Mouse (Mus musculus) neural tube, embryonic 10.5 days (tissue): Measurements from ENCODE around the gene Rela.

Experiments
- DNase-seq: peaks from one replicate; pipeline ENCODE4 v3.0.0-alpha.2; 2017; ENCODE audit warnings: low spot score; ENCODE audit errors: extremely low spot score

Rela gene

DNA sequence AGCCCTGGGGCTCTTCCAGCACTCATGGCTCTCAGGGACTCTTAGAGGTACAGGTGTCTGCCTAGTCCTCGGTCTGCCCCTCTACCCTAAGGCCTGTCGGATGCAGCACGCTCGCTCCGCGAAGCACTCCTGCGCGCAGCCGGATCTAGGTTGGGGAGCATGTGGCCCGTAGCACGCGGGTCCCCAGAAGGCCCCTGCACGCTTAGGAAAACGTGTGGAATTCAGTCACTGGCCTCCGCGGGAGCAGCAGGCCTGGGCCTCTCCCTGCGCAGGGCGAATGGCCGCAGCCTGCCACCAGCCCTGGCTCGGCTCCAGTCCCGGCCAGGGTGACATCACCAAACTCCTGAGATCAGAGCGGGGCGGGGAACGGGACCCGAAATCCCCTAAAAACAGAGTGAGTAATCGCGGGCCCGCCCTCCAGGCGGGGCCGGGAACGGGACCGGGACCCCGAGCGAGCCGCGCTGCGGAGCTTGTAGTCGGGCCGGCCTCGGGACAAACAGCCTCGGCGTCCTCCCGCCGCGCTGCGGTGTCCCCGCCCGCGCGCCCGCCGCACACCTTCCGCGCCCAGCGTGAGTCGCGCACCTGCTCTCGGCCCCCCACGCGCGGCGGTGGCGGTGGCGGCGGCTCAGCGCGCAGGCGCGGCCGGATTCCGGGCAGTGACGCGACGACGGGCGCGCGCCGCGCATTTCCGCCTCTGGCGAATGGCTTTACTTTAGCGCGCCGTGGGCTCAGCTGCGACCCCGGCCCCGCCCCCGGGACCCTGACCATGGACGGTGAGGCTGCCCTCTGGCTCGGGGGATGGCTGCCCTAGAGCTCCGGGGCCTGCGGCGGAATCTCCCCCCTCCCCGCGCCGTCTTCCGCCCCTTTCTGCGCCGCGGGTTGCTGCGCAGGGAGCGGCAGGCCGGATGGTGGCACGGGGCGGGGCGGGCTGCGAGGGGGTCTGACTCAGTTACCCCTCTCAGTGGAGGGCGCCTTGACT, at the start of gene Rela:
TSS of gene Rela (plus strand) at position 415 of the 979 bp plus-strand sequence.
- DNase-seq, result peak; percentile 88

DNA sequence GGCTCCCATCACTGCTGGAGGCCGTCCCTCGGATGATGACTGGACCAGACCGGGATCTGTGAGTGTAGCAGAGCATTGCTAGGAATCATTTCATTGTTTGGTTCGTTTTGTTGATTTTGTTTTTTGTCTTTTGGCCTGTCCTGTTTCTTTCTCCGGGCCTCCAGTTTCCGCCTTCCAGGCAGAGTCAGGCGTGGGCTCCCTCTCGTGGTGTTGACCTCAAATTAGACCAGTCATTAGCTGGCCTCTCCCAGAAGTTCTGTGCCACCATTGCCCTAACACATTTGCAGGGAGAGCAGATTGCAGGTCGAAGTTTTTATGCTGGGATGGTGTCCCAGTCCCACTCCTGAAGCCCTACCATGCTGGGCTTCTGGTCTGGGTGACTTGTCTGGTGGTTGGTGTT, 48.1 kb upstream of the Rela start:
- no peak for DNase-seq

DNA sequence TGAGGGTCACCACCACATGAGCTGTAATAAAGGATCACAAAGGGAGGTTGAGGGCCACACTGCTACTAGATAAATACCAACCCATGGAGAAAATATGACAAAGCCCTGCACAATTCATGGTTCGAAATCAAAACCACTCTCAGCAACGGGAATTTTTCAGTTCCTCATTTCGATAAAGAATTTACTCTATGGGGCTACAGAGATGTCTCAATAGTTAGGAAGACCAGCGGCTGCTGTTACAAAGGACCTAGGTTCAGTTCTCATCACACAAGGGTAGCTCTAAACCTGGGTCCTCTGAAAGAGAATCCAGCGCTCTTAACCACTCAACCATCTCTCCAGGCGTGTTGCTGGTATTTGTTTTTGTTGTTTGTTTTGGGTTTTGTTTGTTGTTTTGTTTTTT, 45.4 kb upstream of the Rela start:
- DNase-seq, result no peak

DNA sequence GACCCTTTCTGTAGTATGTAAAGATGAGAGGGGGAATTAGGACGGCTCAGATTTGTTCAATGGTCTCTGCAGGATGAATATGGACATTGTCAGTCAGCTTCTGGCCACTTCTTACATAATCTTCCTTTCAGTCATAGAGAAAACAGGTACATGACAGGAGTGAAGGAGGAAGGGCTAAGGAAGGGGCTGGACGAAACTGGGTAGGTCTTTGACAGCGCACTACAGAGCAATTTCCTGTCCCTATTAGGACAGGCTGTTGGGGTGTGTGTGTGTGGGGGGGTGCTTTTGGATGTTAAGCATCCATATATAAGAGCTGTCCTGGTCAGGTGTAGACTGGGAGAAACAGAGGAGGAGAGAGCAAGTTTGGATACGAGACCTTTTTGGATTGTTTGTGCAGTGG, 38.1 kb upstream of the Rela start:
- DNase-seq, result no peak

DNA sequence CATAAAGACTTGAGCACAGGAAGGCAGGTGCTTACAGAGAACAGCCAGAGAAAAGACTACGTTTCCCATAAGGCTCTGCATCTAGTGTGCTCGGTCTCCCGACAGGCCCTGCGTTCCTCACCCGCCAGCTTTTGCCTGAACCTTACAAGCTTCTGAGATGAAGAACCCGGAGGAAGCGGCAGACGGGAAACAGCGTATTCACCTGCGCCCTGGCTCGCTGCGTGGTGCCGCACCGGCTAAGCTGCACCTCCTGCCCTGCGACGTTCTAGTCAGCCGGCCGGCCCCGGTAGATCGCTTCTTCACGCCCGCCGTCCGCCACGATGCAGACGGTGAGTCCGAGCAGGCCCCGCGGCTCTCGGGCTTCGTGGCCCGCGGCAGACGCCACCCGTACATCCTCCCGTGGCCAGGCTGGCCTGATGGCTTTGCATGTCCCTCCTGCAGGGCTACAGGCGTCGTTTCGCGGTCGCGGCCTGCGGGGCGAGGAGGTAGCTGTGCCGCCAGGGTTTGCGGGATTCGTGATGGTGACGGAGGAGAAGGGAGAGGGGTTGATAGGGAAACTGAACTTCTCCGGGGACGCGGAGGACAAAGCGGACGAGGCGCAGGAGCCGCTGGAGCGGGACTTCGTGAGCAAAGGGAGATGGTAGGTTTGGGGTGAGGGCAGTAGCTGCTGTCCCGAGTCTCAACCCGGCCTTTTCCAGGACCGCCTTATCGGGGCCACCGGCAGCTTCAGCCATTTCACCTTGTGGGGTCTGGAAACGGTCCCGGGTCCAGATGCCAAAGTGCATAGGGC, 35.3 kb upstream of the Rela start, which contains the start of gene Rnaseh2c:
TSS of gene Rnaseh2c (plus strand) at position 122 of the 790 bp plus-strand sequence.
- DNase-seq, result peak; percentile 78

DNA sequence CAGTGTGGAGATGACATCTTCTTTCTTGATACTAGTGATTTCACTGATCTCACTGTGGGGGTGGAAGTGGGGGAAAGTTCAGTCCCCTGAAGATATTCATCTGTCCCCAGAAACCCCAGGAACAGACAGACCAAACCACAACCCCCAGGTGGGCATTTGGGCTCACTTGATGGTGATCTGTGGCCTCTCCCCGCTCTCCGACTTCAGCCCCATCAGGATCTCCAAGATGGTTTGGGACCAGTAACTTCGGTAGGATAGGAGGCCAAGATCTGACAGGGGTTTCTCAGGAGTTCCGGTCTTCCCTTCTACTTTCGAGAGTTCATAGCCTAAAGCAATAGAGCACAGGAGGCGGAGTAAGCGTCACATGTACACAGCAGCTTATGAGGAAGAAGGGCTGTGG, 33.6 kb upstream of the Rela start:
- no peak for DNase-seq

DNA sequence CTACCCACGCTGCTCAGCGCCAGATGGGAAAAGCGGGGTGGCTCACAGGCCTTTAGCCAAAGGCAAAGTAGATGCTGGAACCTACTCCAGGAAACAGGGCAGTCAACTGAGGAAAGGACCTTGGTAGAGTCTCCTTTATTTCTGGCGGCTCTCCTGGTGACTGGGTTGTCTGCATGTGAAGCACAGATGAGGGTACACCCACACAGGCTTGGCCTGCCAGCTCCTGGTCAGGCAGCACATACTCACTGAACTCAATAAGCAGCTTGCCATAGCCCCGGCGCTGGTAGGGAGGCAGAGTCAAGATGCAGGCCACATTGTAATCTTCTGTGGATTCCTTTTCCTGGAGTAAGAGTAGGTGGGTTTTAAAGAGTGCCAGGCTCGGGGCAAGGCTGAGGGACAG, 32.2 kb upstream of the Rela start:
- no peak for DNase-seq

DNA sequence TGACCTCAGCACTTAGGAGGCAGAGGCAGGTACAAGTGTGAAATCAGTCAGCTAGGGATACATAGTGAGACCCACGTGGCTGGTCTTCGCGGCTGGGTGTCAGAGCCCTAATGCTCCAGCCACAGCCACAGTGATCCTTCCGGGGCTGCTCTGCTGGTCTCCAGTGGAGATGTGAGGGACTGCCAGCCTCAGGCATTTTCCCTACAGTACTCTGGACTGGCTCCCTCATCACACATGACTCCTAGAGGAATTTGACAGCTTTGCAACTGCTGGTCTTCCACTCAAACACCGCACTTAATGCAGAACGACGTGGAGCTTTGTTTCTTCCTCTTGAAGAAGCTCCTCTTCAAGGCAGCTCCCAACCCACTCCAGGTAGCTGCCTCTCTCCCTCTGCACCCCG, 31.1 kb upstream of the Rela start:
- DNase-seq, result no peak

DNA sequence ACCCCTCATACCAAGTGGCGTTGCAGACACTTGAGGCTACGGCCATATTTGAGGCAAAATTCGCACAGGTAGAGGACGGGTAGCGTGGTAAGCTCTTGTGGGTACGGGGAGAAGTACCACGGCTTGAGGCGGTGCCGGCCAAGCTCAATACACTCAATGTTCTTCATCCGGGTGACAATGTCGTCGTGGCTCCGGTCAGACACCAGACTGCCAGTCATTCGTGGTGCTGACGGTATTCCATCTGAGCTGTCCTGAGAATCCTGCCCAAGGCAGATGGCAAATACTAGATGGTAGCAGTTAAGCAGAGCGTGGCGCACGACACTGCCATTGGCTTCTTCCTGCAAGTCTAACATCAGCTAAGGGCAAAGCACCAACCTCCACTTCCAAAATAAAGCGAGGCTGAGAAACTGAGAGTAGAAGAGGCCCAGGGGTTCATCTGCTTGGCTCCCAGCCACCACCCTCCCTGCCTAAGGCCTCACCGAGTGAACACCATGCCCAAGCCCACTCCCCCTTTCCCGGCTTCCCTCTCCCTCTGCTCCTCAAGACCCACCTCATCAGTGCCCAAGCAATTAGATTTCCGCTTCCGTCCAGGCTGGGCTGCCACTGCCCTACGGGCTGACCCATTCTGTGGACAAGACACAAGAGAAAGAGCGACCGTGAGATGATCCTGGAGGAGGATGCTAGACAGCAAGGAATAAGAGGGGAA, 29.4 kb upstream of the Rela start:
- DNase-seq, result no peak

DNA sequence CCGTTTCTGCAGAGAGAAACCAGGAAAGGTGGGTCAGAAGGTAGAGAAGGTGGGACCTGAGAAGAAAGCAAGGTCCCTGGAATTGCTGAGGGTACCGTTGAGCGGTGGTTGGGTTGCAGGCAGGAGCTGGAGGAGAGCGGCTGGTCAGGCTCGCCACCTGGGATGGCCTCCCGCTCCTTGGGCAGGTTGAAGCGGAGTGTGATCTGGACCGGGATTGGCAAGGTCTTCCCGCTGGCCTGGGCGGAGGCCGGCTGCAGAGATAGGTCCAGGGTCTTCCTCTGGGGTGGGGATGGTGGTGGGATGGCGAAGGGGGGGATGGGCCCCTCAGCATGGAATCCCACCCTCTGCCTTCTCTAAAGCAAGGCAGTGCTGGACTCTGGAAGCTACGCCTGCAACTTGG, 28.6 kb upstream of the Rela start:
- no peak for DNase-seq

DNA sequence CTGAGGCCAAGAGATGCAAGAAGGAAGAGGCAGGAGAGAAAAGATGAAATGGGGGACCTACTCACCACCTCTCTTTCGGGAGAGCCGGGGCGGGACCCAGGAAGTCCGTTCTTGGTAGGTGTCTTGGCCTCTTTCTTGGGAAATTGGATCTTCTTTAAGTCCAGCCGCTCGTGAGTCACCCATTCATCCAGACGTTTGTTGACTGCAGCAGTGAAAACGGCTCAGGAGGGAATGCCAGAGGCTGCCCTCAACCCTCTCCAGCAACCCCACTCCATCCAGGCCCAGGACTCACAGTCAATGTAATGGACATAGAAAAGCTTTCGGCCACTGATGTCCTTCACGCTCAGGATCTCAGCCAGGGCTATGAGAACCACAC, 28.1 kb upstream of the Rela start:
- no peak for DNase-seq

DNA sequence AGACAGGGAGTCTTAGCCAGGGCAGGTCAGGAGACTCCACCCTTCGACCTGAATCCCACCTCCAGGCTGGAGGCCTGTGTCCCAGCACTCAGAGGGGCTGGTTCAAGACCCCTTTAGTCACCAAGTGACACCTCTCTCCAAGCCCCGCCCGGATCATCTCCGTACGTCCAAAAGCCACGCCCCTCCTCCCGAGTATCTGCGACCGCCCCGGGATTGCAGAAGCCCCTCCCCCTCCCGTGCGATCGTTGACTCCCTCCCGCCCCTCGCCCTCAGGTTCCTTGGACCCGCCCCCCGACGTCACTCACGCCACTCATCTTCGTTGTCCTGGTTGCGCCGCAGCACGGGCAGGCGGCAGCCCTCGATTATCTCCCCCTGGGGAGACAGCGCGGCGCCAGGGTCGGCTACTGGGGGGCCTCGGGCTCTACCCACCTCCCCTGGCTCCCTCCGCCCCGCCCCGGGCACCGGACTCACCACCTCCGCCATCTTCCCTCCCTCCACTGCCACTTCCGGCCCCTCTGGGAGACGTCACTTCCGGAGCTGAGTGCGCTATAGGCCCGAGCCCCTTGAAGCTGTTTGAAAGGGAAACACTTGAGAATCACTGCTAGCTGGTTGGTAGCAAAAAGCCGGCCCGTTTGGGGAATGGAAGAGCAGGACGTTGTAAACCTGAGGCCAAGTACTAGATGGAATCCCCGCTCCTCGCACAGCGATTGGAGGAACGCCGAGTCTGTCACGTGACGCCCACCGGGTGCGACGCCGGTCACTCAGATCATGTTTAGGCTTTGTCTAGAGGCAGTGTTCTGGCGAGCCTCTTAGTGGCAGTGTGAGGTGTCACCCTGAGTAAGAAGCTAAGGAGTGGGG, 27.5 kb upstream of the Rela start, which contains the start of gene Kat5:
TSS of gene Kat5 (minus strand) at position 691 of the 858 bp plus-strand sequence.
- peak; percentile 99 for DNase-seq

DNA sequence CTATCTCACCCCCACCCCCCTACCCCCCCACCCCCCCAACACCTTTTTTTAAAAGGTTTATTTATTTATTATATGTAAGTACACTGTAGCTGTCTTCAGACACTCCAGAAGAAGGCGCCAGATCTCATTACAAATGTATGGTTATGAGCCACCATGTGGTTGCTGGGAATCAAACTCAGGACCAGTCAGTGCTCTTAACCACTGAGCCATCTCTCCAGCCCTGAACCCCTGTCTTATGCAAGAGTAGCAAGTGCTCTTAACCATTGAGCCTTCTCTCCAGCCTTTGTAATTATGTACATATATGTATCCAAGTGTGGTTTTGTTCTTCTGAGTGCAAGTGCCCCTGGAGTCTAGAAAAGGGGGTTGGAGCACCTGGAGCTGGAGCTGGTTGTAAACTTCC, 25.3 kb upstream of the Rela start:
- no peak for DNase-seq

DNA sequence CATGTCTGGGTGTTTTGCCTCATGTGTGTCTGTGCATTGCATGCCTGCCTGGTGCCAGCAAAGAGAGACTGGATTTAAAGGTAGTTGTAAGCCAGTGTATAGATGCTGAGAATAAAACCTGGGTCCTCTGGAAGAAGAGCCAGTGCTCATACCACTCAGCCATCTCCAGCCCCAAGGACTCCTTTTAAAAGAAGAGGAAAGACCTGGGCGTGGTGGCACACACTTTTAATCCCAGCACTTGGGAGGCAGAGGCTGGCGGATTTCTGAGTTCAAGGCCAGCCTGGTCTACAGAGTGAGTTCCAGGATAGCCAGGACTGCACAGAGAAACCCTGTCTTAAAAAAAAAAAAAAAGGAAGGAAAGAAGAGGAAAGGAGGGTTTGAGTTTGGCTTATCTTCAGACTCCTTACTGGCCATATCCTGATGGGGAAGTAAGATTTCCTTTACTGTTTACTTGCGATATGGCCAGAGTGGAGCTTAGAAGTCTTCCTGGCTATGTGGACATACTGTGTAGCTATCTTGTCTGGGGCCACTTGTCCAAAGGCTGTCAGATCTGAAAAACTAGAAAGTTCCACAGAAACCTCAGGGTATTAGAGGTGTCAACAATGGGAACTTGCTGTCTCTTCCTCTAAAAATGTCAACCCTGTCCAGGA, 24.4 kb upstream of the Rela start:
- no peak for DNase-seq

DNA sequence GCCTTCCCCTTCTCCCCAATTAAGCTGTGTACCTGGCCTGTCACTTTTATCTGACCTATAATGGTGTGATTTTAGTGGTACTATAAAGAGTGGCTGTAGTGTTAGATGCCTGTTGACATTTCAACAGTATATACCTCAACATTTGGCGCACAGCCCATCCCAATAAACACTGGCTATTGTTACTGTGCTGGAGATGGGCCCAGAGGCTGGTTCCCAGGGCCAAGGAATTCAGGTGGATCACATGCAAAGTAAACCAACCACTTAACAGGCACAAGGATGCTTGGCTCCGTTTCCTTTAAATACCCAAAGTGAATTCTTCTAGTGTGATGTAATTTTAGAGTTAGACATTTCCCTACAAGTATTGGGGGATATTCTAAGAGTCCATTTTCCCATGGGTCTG, 22.3 kb upstream of the Rela start:
- no peak for DNase-seq

DNA sequence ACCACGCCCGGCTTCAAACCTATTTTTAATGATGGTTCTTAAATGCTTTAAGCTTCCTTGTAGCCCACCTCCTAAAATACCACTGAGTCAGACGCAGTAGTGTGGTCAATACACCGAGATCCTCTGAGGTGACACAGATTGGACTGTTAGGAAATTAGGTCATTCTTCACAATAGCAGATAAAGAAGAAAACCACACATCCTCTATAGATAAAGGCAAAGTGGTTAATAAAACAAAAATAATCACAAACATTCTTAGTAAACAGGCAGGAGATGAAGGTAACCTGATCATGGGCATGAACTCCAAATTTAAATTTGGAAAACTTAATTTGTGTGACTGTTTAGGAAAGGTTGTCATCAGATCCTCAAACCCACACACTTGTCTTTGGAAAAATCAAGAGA, 17.3 kb upstream of the Rela start:
- no peak for DNase-seq

DNA sequence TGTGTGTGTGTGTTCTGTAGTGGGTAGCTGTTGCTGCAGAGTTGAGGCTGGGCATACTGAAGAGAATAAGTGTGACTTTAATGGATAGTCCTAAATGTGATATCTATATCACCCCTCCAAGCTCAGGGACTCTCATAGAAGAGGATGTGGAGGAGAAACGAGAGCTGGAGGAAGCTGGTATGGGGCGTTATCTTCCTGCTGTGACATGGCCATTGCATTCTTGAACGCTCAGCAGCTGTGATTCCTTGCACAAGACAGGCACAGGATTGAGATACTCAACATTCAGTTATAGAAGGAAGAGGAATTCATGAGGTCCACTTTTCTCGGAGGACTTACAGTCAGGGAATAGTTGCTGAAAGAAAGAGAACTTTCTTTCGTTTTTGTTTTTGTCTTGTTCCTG, 15.4 kb upstream of the Rela start:
- no peak for DNase-seq

DNA sequence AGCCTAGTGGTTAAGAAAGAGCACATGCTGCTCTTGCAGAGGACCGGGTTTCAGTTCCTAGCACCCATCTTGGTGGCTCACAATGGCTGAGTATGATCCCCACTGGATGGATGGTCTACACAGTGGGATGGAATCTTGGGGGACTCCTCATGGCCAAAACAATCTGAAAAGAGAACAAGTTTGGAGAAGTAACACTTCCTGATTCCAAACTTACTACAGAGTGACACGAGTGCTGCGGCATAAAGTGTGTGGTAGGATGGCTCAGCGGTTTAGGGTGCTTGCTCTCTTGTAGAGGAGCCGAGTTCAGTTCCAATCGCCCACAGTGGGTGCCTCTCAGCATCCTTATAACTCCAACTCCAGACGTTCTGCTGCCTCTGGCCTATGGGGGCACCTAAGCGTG, 12.0 kb upstream of the Rela start:
- no peak for DNase-seq

DNA sequence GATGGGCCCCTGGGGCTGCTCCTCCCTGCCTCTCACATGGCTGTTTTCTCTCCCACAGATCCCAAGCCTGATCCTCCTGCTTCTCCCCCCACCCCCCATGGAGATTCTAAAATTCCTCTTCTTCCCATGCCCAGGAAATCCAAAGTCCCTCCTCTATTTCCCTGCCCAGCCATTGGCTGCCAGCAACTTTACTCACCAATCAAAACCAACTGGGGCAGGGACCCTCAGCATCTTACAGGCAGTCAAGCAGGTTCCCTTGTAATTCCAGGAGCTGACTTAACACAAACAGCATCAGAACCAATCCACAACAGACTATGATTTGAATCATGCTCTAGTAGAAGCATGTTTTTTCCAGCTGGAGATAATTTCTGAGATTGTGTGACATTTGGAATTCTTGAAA, 7.4 kb upstream of the Rela start:
- no peak for DNase-seq

DNA sequence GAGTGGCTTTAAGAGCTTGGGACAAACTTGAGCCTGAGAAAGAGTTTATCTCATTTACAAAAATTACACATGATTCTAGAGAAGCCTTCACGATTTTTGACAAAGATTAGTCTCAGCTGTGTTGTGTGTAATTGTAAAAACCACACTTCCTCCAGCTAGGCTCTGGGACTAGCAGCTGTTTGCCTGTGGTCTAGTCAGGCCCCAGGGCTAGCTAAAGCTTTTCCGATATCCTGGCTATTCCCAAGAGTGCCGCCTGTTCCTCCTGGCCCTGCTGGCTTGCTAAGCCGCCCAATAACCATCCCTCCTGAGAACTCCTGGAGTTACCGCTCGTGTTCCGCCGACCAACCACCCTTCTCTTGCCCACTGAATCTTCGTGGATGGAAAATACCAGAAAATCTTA, 5.2 kb upstream of the Rela start:
- no peak for DNase-seq
